Mouse (Mus musculus) forebrain, embryonic 16.5 days (tissue): Measurements from ENCODE around the gene Ptprf. TPM values are rescaled to one million over a fixed set of nuclear protein-coding genes. Genes with fewer than 3 reads are reported as not detected.
A peak's percentile ranks its signal among the peaks of the same experiment; 100 is the strongest.

Experiments
- ATAC-seq: fragments of 200-750 bp; cut with Nextera tagmentation; 2 replicates; pipeline ENCODE4 v1.8.0; 2017; ENCODE audit warnings: mild to moderate bottlenecking, moderate library complexity
- H3K27ac ChIP-seq: fragments of 300-500 bp; sonication (generic); 2 replicates; pipeline ENCODE4 v1.5.1; 2014; ENCODE audit warnings: low read length, control low read depth
- H3K27me3 ChIP-seq: fragments of 300-500 bp; sonication (generic); replicated peaks from 2 replicates; pipeline ENCODE4 v1.6.1; 2014; ENCODE audit warnings: low read length; ENCODE audit not compliant: control insufficient read depth, insufficient read depth
- H3K36me3 ChIP-seq: fragments of 300-500 bp; sonication (generic); 2 replicates; pipeline ENCODE4 v1.6.1; 2014; ENCODE audit not compliant: control insufficient read depth, insufficient read depth
- H3K4me1 ChIP-seq: fragments of 300-500 bp; sonication (generic); replicated peaks from 2 replicates; pipeline ENCODE4 v1.6.1; 2014; ENCODE audit warnings: low read length; ENCODE audit not compliant: control insufficient read depth, insufficient read depth
- H3K4me2 ChIP-seq: fragments of 300-500 bp; sonication (generic); 2 replicates; pipeline ENCODE4 v1.6.1; 2014; ENCODE audit warnings: mild to moderate bottlenecking, low read length, control low read depth
- H3K4me3 ChIP-seq: fragments of 300-500 bp; sonication (generic); replicated peaks from 2 replicates; pipeline ENCODE4 v1.5.1; 2014; ENCODE audit warnings: mild to moderate bottlenecking, low read length, control low read depth
- H3K9ac ChIP-seq: fragments of 300-500 bp; sonication (generic); replicated peaks from 2 replicates; pipeline ENCODE4 v1.6.1; 2014; ENCODE audit warnings: low read depth, low read length, control low read depth
- H3K9me3 ChIP-seq: fragments of 300-500 bp; sonication (generic); 2 replicates; pipeline ENCODE4 v1.6.1; 2016; ENCODE audit warnings: low read length; ENCODE audit not compliant: control insufficient read depth
- WGBS: fragments of 180-500 bp; shearing (Covaris S2); extraction: QIAGEN DNeasy Blood & Tissue Kit; methylation state at CpG from one replicate; pipeline ENCODE4 v1.1.7; 2014; 5-methylcytosine and 5-hydroxymethylcytosine counted together
- polyA plus RNA-seq: library from polyadenylated mRNA; unstranded; fragments of >200 nt; fragmentation: Nextera tagmentation; extraction: Ambion mirVana; gene quantifications from 2 replicates; pipeline ENCODE4 v1.2.1, GENCODE M21; 2015

Ptprf gene
- polyA plus RNA-seq, 1 experiment from 2014 or later: 81.6 TPM

DNA sequence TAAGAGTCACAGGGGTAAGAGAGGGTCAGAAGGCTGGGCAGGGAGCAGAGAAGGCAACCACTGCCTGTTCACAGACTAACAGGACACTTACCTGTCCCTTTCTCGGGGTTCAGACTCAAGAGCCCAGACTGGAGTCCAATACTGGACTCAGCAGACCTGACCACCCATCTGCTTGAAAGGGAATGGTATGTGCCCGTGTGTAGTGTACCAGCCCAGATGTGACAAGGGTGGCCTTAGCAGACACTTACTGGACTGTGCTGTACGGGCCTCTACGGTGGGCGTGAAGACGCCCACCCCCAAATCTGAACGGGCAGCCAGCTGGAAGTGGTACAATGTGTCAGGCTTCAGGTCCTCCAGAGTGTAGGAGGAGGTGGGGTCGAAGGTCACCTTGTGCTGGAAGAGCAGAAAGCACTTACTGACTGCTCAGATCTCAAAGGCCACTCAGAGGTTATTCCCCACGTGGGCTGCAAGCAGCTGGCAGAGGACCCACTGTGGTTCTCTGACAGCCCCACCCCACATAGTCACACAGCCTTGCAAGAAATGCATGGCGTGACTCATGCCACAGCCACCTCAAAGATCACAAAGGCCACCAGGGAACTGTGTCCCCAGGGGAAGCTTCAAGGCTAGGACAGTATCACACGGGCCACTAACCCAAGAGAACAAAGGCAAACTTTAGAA lies 56.4 kb downstream of the Ptprf start:
- no peaks in the 10 kb centered on the region for H3K9me3 ChIP-seq
- peaks cover 28% of the 10 kb centered on the region for H3K36me3 ChIP-seq
- H3K4me1 ChIP-seq: no peaks in the 10 kb centered on the region
- no peaks in the 10 kb centered on the region for H3K27me3 ChIP-seq
- no peak overlapping the region for H3K4me3 ChIP-seq
- H3K9ac ChIP-seq: no peak overlapping the region
- H3K27ac ChIP-seq: no peak overlapping the region
- no peak overlapping the region for H3K4me2 ChIP-seq
- no peak for ATAC-seq
- WGBS: 92% methylated on average over 11 of the region's 11 CpGs

DNA sequence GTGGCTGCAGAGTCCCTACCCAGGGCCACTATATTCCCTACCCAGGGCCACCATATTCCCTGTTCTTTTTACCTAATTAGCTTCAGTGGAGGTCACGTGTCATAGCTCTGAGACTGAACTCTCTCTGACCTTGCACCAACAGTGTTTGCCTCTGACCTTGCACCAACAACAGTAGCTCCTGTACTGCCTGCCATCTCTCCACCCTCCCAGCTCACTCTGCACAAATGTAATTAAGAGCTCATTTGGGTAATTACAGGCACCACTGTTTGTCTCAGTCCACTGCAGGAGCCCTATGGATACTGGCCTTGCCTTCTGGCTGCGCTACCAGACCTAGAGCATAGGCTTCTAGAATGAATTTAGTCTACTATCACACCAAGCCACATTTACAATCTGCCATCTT lies 57.3 kb downstream of the Ptprf start:
- ATAC-seq: no peak
- H3K27me3 ChIP-seq: no peaks in the 10 kb centered on the region
- H3K27ac ChIP-seq: no peak overlapping the region
- no peak overlapping the region for H3K9ac ChIP-seq
- no peaks in the 10 kb centered on the region for H3K9me3 ChIP-seq
- H3K4me2 ChIP-seq: no peak overlapping the region
- 86% methylated on average over 2 of the region's 2 CpGs for WGBS
- H3K4me1 ChIP-seq: no peaks in the 10 kb centered on the region
- H3K4me3 ChIP-seq: no peak overlapping the region
- H3K36me3 ChIP-seq: peaks cover 29% of the 10 kb centered on the region

DNA sequence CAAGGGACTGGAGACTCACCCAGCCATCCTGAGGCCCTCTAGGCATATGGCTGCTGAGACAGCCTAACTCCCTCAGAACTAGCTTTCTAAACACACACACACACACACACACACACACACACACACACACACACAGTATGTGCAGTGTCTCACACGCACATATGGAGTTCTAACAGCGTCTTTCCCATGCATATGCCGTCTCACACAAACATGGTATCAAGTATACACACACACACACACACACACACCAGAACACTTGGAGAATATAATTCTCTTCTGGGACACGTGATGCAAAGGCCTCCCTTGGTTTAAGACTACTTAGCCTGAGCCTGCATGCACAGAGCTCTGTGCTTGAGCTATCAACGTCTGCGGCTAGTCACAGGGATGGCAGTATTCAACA lies 59.3 kb downstream of the Ptprf start:
- H3K4me1 ChIP-seq: no peaks in the 10 kb centered on the region
- ATAC-seq: peak; percentile 45
- H3K27me3 ChIP-seq: no peaks in the 10 kb centered on the region
- 79% methylated on average over 6 of the region's 6 CpGs for WGBS
- H3K9ac ChIP-seq: no peak overlapping the region
- H3K9me3 ChIP-seq: no peaks in the 10 kb centered on the region
- no peak overlapping the region for H3K4me3 ChIP-seq
- H3K4me2 ChIP-seq: no peak overlapping the region
- H3K36me3 ChIP-seq: peaks cover 28% of the 10 kb centered on the region
- H3K27ac ChIP-seq: no peak overlapping the region

DNA sequence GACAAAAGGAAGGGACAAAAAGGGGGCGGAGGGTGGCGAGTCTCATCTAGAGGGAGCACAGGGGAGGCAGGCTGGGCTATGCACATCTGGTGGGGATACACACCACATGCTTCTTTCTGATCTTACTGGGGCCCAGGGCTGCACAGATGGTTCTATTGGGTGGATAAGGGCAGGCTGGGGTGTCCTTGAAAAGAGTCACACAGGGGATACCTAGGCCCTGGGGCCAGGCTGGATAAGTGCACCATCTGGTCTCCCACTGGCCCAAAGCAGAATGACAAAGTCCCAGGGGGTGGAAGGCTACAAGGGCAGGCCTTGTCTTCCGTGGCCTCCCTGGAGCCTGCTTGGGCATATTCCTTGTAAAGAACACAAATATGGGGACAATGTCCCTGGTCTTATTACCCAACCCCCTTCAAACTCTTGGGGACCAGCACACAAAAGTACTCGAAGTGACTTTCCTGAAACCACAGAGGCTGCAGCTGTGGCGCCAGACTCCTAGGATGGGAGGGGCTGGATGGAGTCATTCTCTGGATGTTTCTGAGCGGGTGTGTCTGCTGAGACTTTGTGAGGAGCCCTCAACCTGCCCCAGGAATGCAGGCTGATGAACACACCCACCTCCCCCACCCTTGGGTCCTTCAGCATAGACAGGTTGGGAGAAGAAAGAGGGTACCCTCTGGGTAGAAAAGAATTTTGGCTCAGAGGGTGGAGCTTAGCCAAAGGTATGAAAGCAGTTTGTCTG lies 62.0 kb downstream of the Ptprf start:
- H3K27me3 ChIP-seq: no peaks in the 10 kb centered on the region

DNA sequence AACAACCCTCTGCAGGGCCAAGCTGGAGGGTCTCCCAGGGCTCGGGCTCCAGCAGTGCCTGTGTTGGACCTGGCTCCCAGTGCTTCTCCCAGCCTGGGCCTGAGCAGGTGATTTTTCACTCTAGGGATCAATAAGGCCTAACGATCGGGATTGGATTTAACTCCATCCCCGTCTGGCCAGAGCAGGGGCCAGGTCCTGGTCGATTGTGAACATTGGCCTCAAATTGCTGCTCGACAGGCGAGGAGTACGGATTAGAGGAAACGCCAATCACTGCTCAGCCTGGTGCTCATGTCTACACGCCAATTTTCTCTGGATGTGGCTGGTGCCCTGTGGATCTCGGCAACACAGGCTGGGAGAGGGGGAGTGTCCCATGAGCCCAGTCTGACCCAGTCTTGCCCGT lies 63.8 kb downstream of the Ptprf start:
- no peak for ATAC-seq
- 85% methylated on average over 12 of the region's 12 CpGs for WGBS
- H3K36me3 ChIP-seq: peaks cover 42% of the 10 kb centered on the region
- H3K4me1 ChIP-seq: no peaks in the 10 kb centered on the region
- no peaks in the 10 kb centered on the region for H3K9me3 ChIP-seq
- H3K4me3 ChIP-seq: no peak overlapping the region
- no peak overlapping the region for H3K27ac ChIP-seq
- no peaks in the 10 kb centered on the region for H3K27me3 ChIP-seq
- H3K4me2 ChIP-seq: no peak overlapping the region
- no peak overlapping the region for H3K9ac ChIP-seq

More for the DNA sequence above, 62.0 kb downstream of the Ptprf start:
- H3K27ac ChIP-seq: no peak overlapping the region
- no peak overlapping the region for H3K9ac ChIP-seq
- no peak overlapping the region for H3K4me2 ChIP-seq
- H3K4me1 ChIP-seq: no peaks in the 10 kb centered on the region
- H3K4me3 ChIP-seq: no peak overlapping the region
- WGBS: 81% methylated on average over 6 of the region's 6 CpGs
- no peak for ATAC-seq
- H3K36me3 ChIP-seq: peaks cover 31% of the 10 kb centered on the region
- no peaks in the 10 kb centered on the region for H3K9me3 ChIP-seq

DNA sequence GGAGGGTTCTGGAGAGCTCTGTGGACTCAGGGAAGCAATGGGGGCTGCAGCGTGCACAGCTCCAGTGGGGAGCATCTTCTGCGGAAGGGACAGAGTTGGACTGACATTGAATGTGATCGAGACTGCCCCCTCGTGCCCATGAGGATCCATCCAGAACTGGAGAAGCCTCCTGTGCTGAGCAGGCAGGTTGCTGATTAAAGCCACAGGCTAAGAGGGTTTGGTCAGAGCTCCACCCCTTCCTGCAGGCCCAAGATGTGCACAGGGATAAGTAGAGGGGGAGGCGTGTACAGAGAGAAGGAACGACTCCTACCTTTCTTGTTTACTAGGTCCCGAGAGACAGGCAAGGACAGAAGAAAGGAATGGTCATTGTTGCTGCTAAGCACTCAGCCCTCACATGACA lies 69.9 kb downstream of the Ptprf start:
- Histone ChIP-seq H3K4me3 (no peak overlapping the region), H3K27me3 (no peaks in the 10 kb centered on the region), H3K9ac (no peak overlapping the region), H3K4me1 (no peaks in the 10 kb centered on the region), H3K36me3 (peaks cover 36% of the 10 kb centered on the region), H3K27ac (no peak overlapping the region), H3K9me3 (no peaks in the 10 kb centered on the region), H3K4me2 (no peak overlapping the region)
- WGBS: 85% methylated on average over 7 of the region's 7 CpGs
- ATAC-seq: no peak

DNA sequence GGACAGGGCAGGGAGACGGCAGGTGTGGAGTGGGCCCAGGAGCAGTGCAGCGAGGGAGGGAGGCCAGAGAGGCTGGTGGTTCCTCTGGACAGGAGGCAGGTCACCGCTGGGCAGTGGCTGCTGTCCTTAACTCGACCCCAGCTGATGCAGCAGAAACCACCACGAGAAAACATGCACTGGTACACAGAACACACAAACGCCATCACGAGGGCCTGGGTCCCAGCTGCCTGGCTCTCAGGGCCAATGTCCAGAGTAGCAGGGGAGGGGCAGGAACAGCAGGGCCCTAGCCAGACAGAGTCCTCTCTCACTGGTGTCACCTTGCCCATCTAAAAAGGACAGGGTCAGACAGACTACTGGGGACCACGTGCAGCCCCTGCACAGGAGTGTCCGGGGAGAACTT lies 70.4 kb downstream of the Ptprf start:
- Histone ChIP-seq H3K9me3 (no peaks in the 10 kb centered on the region), H3K4me1 (no peaks in the 10 kb centered on the region), H3K4me3 (no peak overlapping the region), H3K36me3 (peaks cover 32% of the 10 kb centered on the region), H3K9ac (no peak overlapping the region), H3K27me3 (no peaks in the 10 kb centered on the region), H3K4me2 (no peak overlapping the region), H3K27ac (no peak overlapping the region)
- WGBS: 92% methylated on average over 9 of the region's 9 CpGs
- ATAC-seq: no peak

DNA sequence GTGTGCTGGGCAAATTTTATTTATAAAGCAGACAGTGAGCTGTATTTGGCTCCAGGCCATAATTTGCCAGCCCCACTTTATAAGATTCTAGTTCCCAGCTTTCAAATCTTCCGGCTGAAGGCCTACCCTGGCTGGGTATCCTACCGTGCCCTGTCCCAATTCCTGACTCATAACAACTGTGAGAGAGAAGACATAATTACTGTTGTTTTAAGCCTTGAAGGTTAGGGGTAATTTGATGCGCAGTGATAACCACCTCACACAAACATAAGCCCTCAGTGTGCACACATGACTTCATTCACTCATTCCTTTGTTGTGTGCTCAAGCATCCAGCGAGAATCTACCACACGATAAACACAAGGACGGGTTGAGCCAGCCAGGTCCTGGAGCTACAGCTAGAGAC lies 71.7 kb downstream of the Ptprf start:
- WGBS: 70% methylated on average over 6 of the region's 6 CpGs
- H3K4me1 ChIP-seq: no peaks in the 10 kb centered on the region
- no peak overlapping the region for H3K9ac ChIP-seq
- no peak overlapping the region for H3K27ac ChIP-seq
- H3K4me2 ChIP-seq: no peak overlapping the region
- H3K9me3 ChIP-seq: no peaks in the 10 kb centered on the region
- no peak overlapping the region for H3K4me3 ChIP-seq
- ATAC-seq: no peak
- H3K27me3 ChIP-seq: no peaks in the 10 kb centered on the region
- peaks cover 25% of the 10 kb centered on the region for H3K36me3 ChIP-seq

DNA sequence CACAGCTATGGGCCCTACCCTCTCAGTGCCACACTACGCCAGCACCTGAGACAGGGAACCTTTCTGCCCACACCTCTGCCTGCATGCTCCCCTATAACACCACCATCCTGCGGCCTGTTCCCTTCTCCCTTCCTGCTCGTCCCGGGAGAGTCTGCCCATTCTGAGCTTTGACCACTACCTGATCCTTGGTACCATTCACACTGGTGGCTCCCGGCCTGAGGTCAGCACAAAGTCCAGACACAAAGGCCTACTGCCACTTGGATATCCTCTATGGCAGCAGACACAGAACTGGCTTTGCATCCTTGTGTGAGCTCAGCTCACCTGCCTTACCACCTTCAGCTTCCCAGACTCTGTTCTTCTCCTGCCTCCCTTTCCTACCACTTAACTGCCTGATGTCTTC lies 72.7 kb downstream of the Ptprf start:
- 92% methylated on average over 5 of the region's 5 CpGs for WGBS

More for the DNA sequence above, 72.7 kb downstream of the Ptprf start:
- H3K36me3 ChIP-seq: peaks cover 21% of the 10 kb centered on the region
- no peaks in the 10 kb centered on the region for H3K27me3 ChIP-seq
- H3K9me3 ChIP-seq: no peaks in the 10 kb centered on the region
- no peak overlapping the region for H3K27ac ChIP-seq
- H3K4me1 ChIP-seq: no peaks in the 10 kb centered on the region
- no peak overlapping the region for H3K4me3 ChIP-seq
- H3K9ac ChIP-seq: no peak overlapping the region
- no peak overlapping the region for H3K4me2 ChIP-seq
- no peak for ATAC-seq
